Mouse (Mus musculus): ENCODE measurements around the gene Ezr. TPM values are rescaled to one million over a fixed set of nuclear protein-coding genes. Genes with fewer than 3 reads are reported as not detected.

Gene Ezr
- 425 to 491 TPM (median 471 TPM) in 4 replicates for total RNA-seq (2023; ENCODE audit: inconsistent age)

GRCm38 (mm10) chr17:6782611-6783005 is at the start of gene Ezr:
TSS of gene Ezr (minus strand) at chr17:6782784.

Other genes starting within 250 kb of the Ezr start
- gene Dynlt1c, start 181.1 kb downstream of the Ezr start, total RNA-seq (2023; ENCODE audit: inconsistent age) = 23.8 to 28.4 TPM (median 26.6 TPM) in 4 replicates
- 94.2 to 107 TPM (median 102 TPM) in 4 replicates for gene Dynlt1f, start 126.9 kb downstream of the Ezr start, total RNA-seq (2023; ENCODE audit: inconsistent age)
- gene Sytl3, start 123.7 kb downstream of the Ezr start, total RNA-seq (2023; ENCODE audit: inconsistent age) = 3.5 to 5.1 TPM (median 3.6 TPM) in 4 replicates
- 7.9 to 10.6 TPM (median 9.7 TPM) in 4 replicates for gene Rsph3b, start 165.9 kb upstream of the Ezr start, total RNA-seq (2023; ENCODE audit: inconsistent age)
- gene Tagap1, start 178.4 kb upstream of the Ezr start, total RNA-seq (2023; ENCODE audit: inconsistent age) = 61.2 to 72.0 TPM (median 65.4 TPM) in 4 replicates
- gene Rnaset2b, start 187.8 kb upstream of the Ezr start, total RNA-seq (2023; ENCODE audit: inconsistent age) = 198 to 238 TPM (median 211 TPM) in 4 replicates
- gene Gm49721, start 196.1 kb upstream of the Ezr start, total RNA-seq (2023; ENCODE audit: inconsistent age) = not detected in 4 replicates
- not detected in 4 replicates for gene Gm1604a, start 242.8 kb upstream of the Ezr start, total RNA-seq (2023; ENCODE audit: inconsistent age)

All from B cell, adult (primary cell).